Mouse (Mus musculus) stomach, embryonic 16.5 days (tissue): ENCODE measurements around the gene Ppp6r2. TPM values are rescaled to one million over a fixed set of nuclear protein-coding genes. Genes with fewer than 3 reads are reported as not detected.
A peak's percentile ranks its signal among the peaks of the same experiment; 100 is the strongest.

Experiments used
- ATAC-seq: fragments of 200-750 bp; cut with Nextera tagmentation; 2 replicates; pipeline ENCODE4 v1.8.0; 2017; ENCODE audit warnings: moderate number of reproducible peaks, moderate TSS enrichment; ENCODE audit not compliant: insufficient read depth, low FRiP score
- H3K27ac ChIP-seq: fragments of 300-500 bp; sonication (generic); 2 replicates; pipeline ENCODE4 v1.5.1; 2014; ENCODE audit warnings: low read length
- H3K27me3 ChIP-seq: fragments of 300-500 bp; sonication (generic); 2 replicates; pipeline ENCODE4 v1.6.1; 2014; ENCODE audit warnings: low read length, control low read depth, mixed read lengths; ENCODE audit not compliant: control insufficient read depth, insufficient read depth
- H3K36me3 ChIP-seq: fragments of 300-500 bp; sonication (generic); 2 replicates; pipeline ENCODE4 v1.6.1; 2014; ENCODE audit warnings: low read length; ENCODE audit not compliant: control insufficient read depth, insufficient read depth
- H3K4me1 ChIP-seq: fragments of 300-500 bp; sonication (generic); 2 replicates; pipeline ENCODE4 v1.6.1; 2014; ENCODE audit warnings: low read length, control low read depth, mixed read lengths; ENCODE audit not compliant: control insufficient read depth, insufficient read depth
- H3K4me2 ChIP-seq: fragments of 300-500 bp; sonication (generic); 2 replicates; pipeline ENCODE4 v1.6.1; 2014; ENCODE audit warnings: low read depth, low read length, mixed read lengths
- H3K4me3 ChIP-seq: fragments of 300-500 bp; sonication (generic); replicated peaks from 2 replicates; pipeline ENCODE4 v1.5.1; 2014; ENCODE audit warnings: mild to moderate bottlenecking, low read length
- H3K9ac ChIP-seq: fragments of 300-500 bp; sonication (generic); 2 replicates; pipeline ENCODE4 v1.6.1; 2014; ENCODE audit warnings: low read length
- H3K9me3 ChIP-seq: fragments of 300-500 bp; sonication (generic); replicated peaks from 2 replicates; pipeline ENCODE4 v1.6.1; 2016; ENCODE audit warnings: low read length, control low read depth; ENCODE audit not compliant: control insufficient read depth
- WGBS: fragments of 180-500 bp; shearing (Covaris S2); extraction: QIAGEN DNeasy Blood & Tissue Kit; methylation state at CpG from one replicate; pipeline ENCODE4 v1.1.7; 2014; 5-methylcytosine and 5-hydroxymethylcytosine counted together
- polyA plus RNA-seq: library from polyadenylated mRNA; unstranded; fragments of >200 nt; fragmentation: Nextera tagmentation; extraction: Ambion mirVana; gene quantifications from 2 replicates; pipeline ENCODE4 v1.2.1, GENCODE M21; 2015

Ppp6r2 gene
- polyA plus RNA-seq, 1 experiment from 2014 or later = 24.4 TPM

- Histone ChIP-seq H3K36me3 (no peaks in the 10 kb centered on the region), H3K9ac (peak overlapping the region; percentile 86), H3K9me3 (no peaks in the 10 kb centered on the region), H3K4me2 (peak overlapping the region; percentile 90), H3K27me3 (no peaks in the 10 kb centered on the region), H3K27ac (peak overlapping the region; percentile 97), H3K4me3 (peak overlapping the region; percentile 74), H3K4me1 (peaks cover 58% of the 10 kb centered on the region)
- ATAC-seq = no peak
- WGBS = under 1% methylated on average over 23 of the region's 26 CpGs
Observed at GRCm38 (mm10) chr15:89180081-89180541, 31.2 kb upstream of the Ppp6r2 start.

- under 1% methylated on average over 59 of the region's 72 CpGs for WGBS
- peak; percentile 86 for ATAC-seq
Observed at GRCm38 (mm10) chr15:89180571-89181229, 30.7 kb upstream of the Ppp6r2 start, which contains the start of gene Plxnb2. TSS of gene Plxnb2 (minus strand) at chr15:89180788.

GRCm38 (mm10) chr15:89181561-89182270, 29.6 kb upstream of the Ppp6r2 start:
- peak overlapping the region; percentile 74; the same call in 1 of the 2 replicates for H3K4me3 ChIP-seq

More at GRCm38 (mm10) chr15:89180571-89181229, 30.7 kb upstream of the Ppp6r2 start, which contains the start of gene Plxnb2:
- no peaks in the 10 kb centered on the region for H3K27me3 ChIP-seq
- H3K9me3 ChIP-seq = no peaks in the 10 kb centered on the region
- peak within 1 kb of the TSS; percentile 90 for H3K4me2 ChIP-seq
- peaks cover 53% of the 10 kb centered on the region for H3K4me1 ChIP-seq
- peak within 1 kb of the TSS; percentile 74 for H3K4me3 ChIP-seq
- H3K27ac ChIP-seq = peak within 1 kb of the TSS; percentile 97
- H3K36me3 ChIP-seq = no peaks in the 10 kb centered on the region
- H3K9ac ChIP-seq = peak within 1 kb of the TSS; percentile 86

GRCm38 (mm10) chr15:89182328-89182741, 29.0 kb upstream of the Ppp6r2 start:
- H3K9ac ChIP-seq = peak overlapping the region; percentile 33; the same call in 1 of the 2 replicates
- H3K27me3 ChIP-seq = no peaks in the 10 kb centered on the region
- WGBS = 32% methylated on average over 6 of the region's 6 CpGs
- no peak overlapping the region for H3K4me3 ChIP-seq
- H3K9me3 ChIP-seq = no peaks in the 10 kb centered on the region
- H3K4me2 ChIP-seq = no peak overlapping the region
- H3K27ac ChIP-seq = peak overlapping the region; percentile 97
- no peaks in the 10 kb centered on the region for H3K36me3 ChIP-seq
- peaks cover 37% of the 10 kb centered on the region for H3K4me1 ChIP-seq
- ATAC-seq = no peak

More at GRCm38 (mm10) chr15:89181561-89182270, 29.6 kb upstream of the Ppp6r2 start:
- H3K4me2 ChIP-seq = peak overlapping the region; percentile 90
- no peak for ATAC-seq
- H3K27me3 ChIP-seq = no peaks in the 10 kb centered on the region
- no peak overlapping the region; the same call in 1 of the 2 replicates for H3K9ac ChIP-seq
- 62% methylated on average over 10 of the region's 10 CpGs for WGBS
- H3K27ac ChIP-seq = peak overlapping the region; percentile 97
- peaks cover 43% of the 10 kb centered on the region for H3K4me1 ChIP-seq
- H3K36me3 ChIP-seq = no peaks in the 10 kb centered on the region
- H3K9me3 ChIP-seq = no peaks in the 10 kb centered on the region

GRCm38 (mm10) chr15:89182842-89183241, 28.5 kb upstream of the Ppp6r2 start:
- H3K4me2 ChIP-seq = no peak overlapping the region
- WGBS = 62% methylated on average over 5 of the region's 5 CpGs
- ATAC-seq = no peak

GRCm38 (mm10) chr15:89184141-89184936, 27.0 kb upstream of the Ppp6r2 start:
- H3K4me2 ChIP-seq = no peak overlapping the region
- no peaks in the 10 kb centered on the region for H3K27me3 ChIP-seq
- no peak for ATAC-seq
- peaks cover 20% of the 10 kb centered on the region for H3K4me1 ChIP-seq
- H3K4me3 ChIP-seq = no peak overlapping the region
- H3K36me3 ChIP-seq = no peaks in the 10 kb centered on the region
- no peaks in the 10 kb centered on the region for H3K9me3 ChIP-seq
- H3K27ac ChIP-seq = no peak overlapping the region
- no peak overlapping the region; the same call in 1 of the 2 replicates for H3K9ac ChIP-seq
- WGBS = 71% methylated on average over 5 of the region's 5 CpGs

More at GRCm38 (mm10) chr15:89182842-89183241, 28.5 kb upstream of the Ppp6r2 start:
- Histone ChIP-seq H3K36me3 (no peaks in the 10 kb centered on the region), H3K27ac (peak overlapping the region; percentile 97), H3K9me3 (no peaks in the 10 kb centered on the region), H3K9ac (no peak overlapping the region), H3K4me3 (no peak overlapping the region), H3K4me1 (peaks cover 32% of the 10 kb centered on the region), H3K27me3 (no peaks in the 10 kb centered on the region)

GRCm38 (mm10) chr15:89184937-89185227, 26.5 kb upstream of the Ppp6r2 start:
- no peak overlapping the region for H3K27ac ChIP-seq
- no peak overlapping the region for H3K4me3 ChIP-seq
- WGBS = 85% methylated on average over 5 of the region's 5 CpGs
- H3K4me2 ChIP-seq = no peak overlapping the region
- no peaks in the 10 kb centered on the region for H3K27me3 ChIP-seq
- H3K9me3 ChIP-seq = no peaks in the 10 kb centered on the region
- ATAC-seq = no peak
- H3K9ac ChIP-seq = no peak overlapping the region; the same call in 1 of the 2 replicates
- H3K4me1 ChIP-seq = peaks cover 20% of the 10 kb centered on the region
- H3K36me3 ChIP-seq = no peaks in the 10 kb centered on the region

- no peak for ATAC-seq
Observed at GRCm38 (mm10) chr15:89195261-89195681, 16.1 kb upstream of the Ppp6r2 start.

More at GRCm38 (mm10) chr15:89195261-89195681, 16.1 kb upstream of the Ppp6r2 start:
- Histone ChIP-seq H3K4me3 (peak overlapping the region; percentile 98), H3K4me1 (peaks cover 13% of the 10 kb centered on the region), H3K27me3 (no peaks in the 10 kb centered on the region), H3K9me3 (no peaks in the 10 kb centered on the region), H3K27ac (peak overlapping the region; percentile 99), H3K9ac (peak overlapping the region; percentile 99), H3K4me2 (peak overlapping the region; percentile 86), H3K36me3 (no peaks in the 10 kb centered on the region)
- WGBS = 32% methylated on average over 6 of the region's 6 CpGs
